Comparison of ENCODE assay signal across 8 mouse cellular contexts in genomic region chr3:115660701-115661460, GRCm38 (mm10). TPM values are rescaled to one million over a fixed set of nuclear protein-coding genes. Genes with fewer than 3 reads are reported as not detected.
DNase-seq lines count a peak whose midpoint lies in the region; ATAC-seq and TF ChIP-seq lines count a peak whose summit lies in the region.

No protein-coding gene starts in this region.

- H3K79me3 ChIP-seq in C2C12 (ENCODE audit: low read depth) = no peaks in the 10 kb centered on the region

- no peak overlapping the region for H3K27ac ChIP-seq in bone marrow, adult 2 months (ENCODE audit: control insufficient read depth, insufficient read depth, low read depth, low read length, poor library complexity)
- no peak overlapping the region for H3K27ac ChIP-seq in forebrain, embryonic 11.5 days (ENCODE audit: low read depth, low read length)
- no peak overlapping the region for H3K27ac ChIP-seq in heart, postnatal 0 days (ENCODE audit: low read depth)
- no peak overlapping the region for H3K27ac ChIP-seq in liver, postnatal 0 days (ENCODE audit: low read depth)
- no peak overlapping the region for H3K27ac ChIP-seq in neural tube, embryonic 14.5 days (ENCODE audit: low read depth, low read length)
- no peak overlapping the region for H3K27ac ChIP-seq in testis, adult 2 months (ENCODE audit: control insufficient read depth, insufficient read depth, low read depth, low read length)

- no peak overlapping the region for H3K9ac ChIP-seq in forebrain, embryonic 11.5 days (ENCODE audit: low read length)
- no peak overlapping the region for H3K9ac ChIP-seq in heart, postnatal 0 days (replicated peaks; ENCODE audit: low read depth, low read length)
- H3K9ac ChIP-seq in liver, postnatal 0 days (replicated peaks) = no peak overlapping the region
- no peak overlapping the region for H3K9ac ChIP-seq in neural tube, embryonic 14.5 days (replicated peaks; ENCODE audit: low read depth, low read length)

- no peaks in the 10 kb centered on the region for H3K79me2 ChIP-seq in C2C12 (ENCODE audit: control insufficient read depth, insufficient read depth)

- no peaks in the 10 kb centered on the region for H3K36me3 ChIP-seq in C2C12 (ENCODE audit: control insufficient read depth, insufficient read depth)
- no peaks in the 10 kb centered on the region for H3K36me3 ChIP-seq in forebrain, embryonic 11.5 days (ENCODE audit: control insufficient read depth, insufficient read depth, low read length)
- no peaks in the 10 kb centered on the region for H3K36me3 ChIP-seq in heart, postnatal 0 days (replicated peaks; ENCODE audit: control insufficient read depth, insufficient read depth, low read length)
- no peaks in the 10 kb centered on the region for H3K36me3 ChIP-seq in liver, postnatal 0 days (replicated peaks; ENCODE audit: insufficient read depth, low read length)
- H3K36me3 ChIP-seq in neural tube, embryonic 14.5 days (ENCODE audit: control insufficient read depth, insufficient read depth, low read length) = no peaks in the 10 kb centered on the region
- H3K36me3 ChIP-seq in testis, adult 2 months (ENCODE audit: control insufficient read depth, insufficient read depth, low read length) = no peaks in the 10 kb centered on the region

- no peak overlapping the region for H3K4me3 ChIP-seq in C2C12 (ENCODE audit: insufficient read depth, poor library complexity, severe bottlenecking)
- H3K4me3 ChIP-seq in bone marrow, adult 2 months (replicated peaks; ENCODE audit: control insufficient read depth, low read depth, low read length) = no peak overlapping the region
- H3K4me3 ChIP-seq in forebrain, embryonic 11.5 days (ENCODE audit: low read depth, low read length) = no peak overlapping the region
- H3K4me3 ChIP-seq in heart, postnatal 0 days (ENCODE audit: low read depth, low read length) = no peak overlapping the region
- H3K4me3 ChIP-seq in liver, postnatal 0 days (ENCODE audit: low read depth, low read length) = no peak overlapping the region
- no peak overlapping the region for H3K4me3 ChIP-seq in neural tube, embryonic 14.5 days (ENCODE audit: low read depth, low read length)
- H3K4me3 ChIP-seq in testis, adult 2 months (ENCODE audit: control insufficient read depth, low read depth, low read length) = no peak overlapping the region

- H3K9me3 ChIP-seq in forebrain, embryonic 11.5 days (ENCODE audit: control insufficient read depth, low read length) = no peaks in the 10 kb centered on the region
- no peaks in the 10 kb centered on the region for H3K9me3 ChIP-seq in heart, postnatal 0 days (replicated peaks; ENCODE audit: control insufficient read depth, low read length)
- H3K9me3 ChIP-seq in liver, postnatal 0 days (ENCODE audit: low read length) = no peaks in the 10 kb centered on the region
- H3K9me3 ChIP-seq in neural tube, embryonic 14.5 days (ENCODE audit: control insufficient read depth, low read length) = no peaks in the 10 kb centered on the region

- DNase-seq in forebrain, embryonic 11.5 days (ENCODE audit: low spot score) = peak; percentile 82
- DNase-seq in heart, postnatal 0 days (ENCODE audit: low spot score) = peak; percentile 89
- DNase-seq in kidney, postnatal 25 days = peak; percentile 73 to 81
- DNase-seq in liver, postnatal 0 days = peak; percentile 79

- H3K4me1 ChIP-seq in bone marrow, adult 2 months (ENCODE audit: control insufficient read depth, insufficient read depth, low read length) = no peaks in the 10 kb centered on the region
- no peaks in the 10 kb centered on the region for H3K4me1 ChIP-seq in forebrain, embryonic 11.5 days (replicated peaks; ENCODE audit: control insufficient read depth, insufficient read depth, low read length)
- no peaks in the 10 kb centered on the region for H3K4me1 ChIP-seq in heart, postnatal 0 days (ENCODE audit: control insufficient read depth, insufficient read depth)
- no peaks in the 10 kb centered on the region for H3K4me1 ChIP-seq in liver, postnatal 0 days (ENCODE audit: insufficient read depth)
- H3K4me1 ChIP-seq in neural tube, embryonic 14.5 days (ENCODE audit: control insufficient read depth, insufficient read depth, low read length) = no peaks in the 10 kb centered on the region
- no peaks in the 10 kb centered on the region for H3K4me1 ChIP-seq in testis, adult 2 months (ENCODE audit: control insufficient read depth, insufficient read depth, low read length)

- H3K4me2 ChIP-seq in forebrain, embryonic 11.5 days (ENCODE audit: low read depth, low read length, severe bottlenecking) = no peak overlapping the region
- no peak overlapping the region for H3K4me2 ChIP-seq in heart, postnatal 0 days (ENCODE audit: low read depth, low read length)
- no peak overlapping the region for H3K4me2 ChIP-seq in liver, postnatal 0 days (ENCODE audit: low read depth, low read length)
- no peak overlapping the region for H3K4me2 ChIP-seq in neural tube, embryonic 14.5 days (ENCODE audit: low read depth, low read length)

- TF ChIP-seq EP300 in heart, postnatal 0 days (IDR thresholded peaks at IDR 0.05; ENCODE audit: low read depth) = no peak
- no peak for TF ChIP-seq EP300 in liver, postnatal 0 days (IDR thresholded peaks at IDR 0.05; ENCODE audit: low read depth)

- WGBS in bone marrow, adult 2 months = 58% methylated on average over 9 of the region's 9 CpGs
- 48% methylated on average over 9 of the region's 9 CpGs for WGBS in forebrain, embryonic 11.5 days
- 48% methylated on average over 9 of the region's 9 CpGs for WGBS in heart, postnatal 0 days
- WGBS in liver, postnatal 0 days (ENCODE audit: insufficient replicate concordance) = 48% methylated on average over 9 of the region's 9 CpGs
- 46% methylated on average over 9 of the region's 9 CpGs for WGBS in neural tube, embryonic 14.5 days

- TF ChIP-seq CTCF in C2C12 (IDR thresholded peaks at IDR 0.05; ENCODE audit: control insufficient read depth, insufficient read depth, insufficient read length) = peak; percentile 70
- TF ChIP-seq CTCF in bone marrow, adult 2 months (IDR thresholded peaks at IDR 0.05; ENCODE audit: control insufficient read depth, insufficient read depth, low read length) = peak; percentile 87
- TF ChIP-seq CTCF in heart, postnatal 0 days (IDR thresholded peaks at IDR 0.05; ENCODE audit: low read depth) = peak; percentile 94
- TF ChIP-seq CTCF in liver, postnatal 0 days (IDR thresholded peaks at IDR 0.05; ENCODE audit: low read depth) = peak; percentile 92
- TF ChIP-seq CTCF in testis, adult 2 months (IDR thresholded peaks at IDR 0.05; ENCODE audit: control insufficient read depth, insufficient read depth, insufficient replicate concordance, low read depth, low read length) = peak; percentile 56; the same call in 1 of the 2 replicates

- ATAC-seq in forebrain, embryonic 11.5 days (replicated peaks; ENCODE audit: low FRiP score) = peak; percentile 91
- ATAC-seq in heart, postnatal 0 days (ENCODE audit: insufficient read depth, low read depth) = peak; percentile 87
- ATAC-seq in liver, postnatal 0 days = peak; percentile 80
- peak; percentile 92 for ATAC-seq in neural tube, embryonic 14.5 days (ENCODE audit: low read depth)

- no peak for TF ChIP-seq POLR2A in bone marrow, adult 2 months (IDR thresholded peaks at IDR 0.05; ENCODE audit: borderline replicate concordance, control insufficient read depth, low read depth, low read length)
- no peak for TF ChIP-seq POLR2A in testis, adult 2 months (IDR thresholded peaks at IDR 0.05; ENCODE audit: control insufficient read depth, low read depth, low read length)

- no peak overlapping the region for H3ac ChIP-seq in C2C12 (ENCODE audit: control insufficient read depth, insufficient read length, low read depth)

- H3K27me3 ChIP-seq in C2C12 (ENCODE audit: control insufficient read depth, insufficient read depth, insufficient read length) = no peaks in the 10 kb centered on the region
- no peaks in the 10 kb centered on the region for H3K27me3 ChIP-seq in forebrain, embryonic 11.5 days (ENCODE audit: control insufficient read depth, insufficient read depth, low read length)
- H3K27me3 ChIP-seq in heart, postnatal 0 days (ENCODE audit: control insufficient read depth, insufficient read depth, low read length) = no peaks in the 10 kb centered on the region
- no peaks in the 10 kb centered on the region for H3K27me3 ChIP-seq in liver, postnatal 0 days (ENCODE audit: insufficient read depth, low read length)
- H3K27me3 ChIP-seq in neural tube, embryonic 14.5 days (ENCODE audit: control insufficient read depth, insufficient read depth, low read length) = no peaks in the 10 kb centered on the region
- H3K27me3 ChIP-seq in testis, adult 2 months (ENCODE audit: control insufficient read depth, insufficient read depth, low read length) = no peaks in the 10 kb centered on the region

TF ChIP-seq in C2C12, 6 proteins besides CTCF, POLR2A, EP300 and RAD21:
- no peak for TF ChIP-seq FOSL1 (IDR thresholded peaks at IDR 0.05; ENCODE audit: insufficient read depth, low read length, poor library complexity, severe bottlenecking)
- no peak for TF ChIP-seq MAX (IDR thresholded peaks at IDR 0.05)
- TF ChIP-seq CEBPB (IDR thresholded peaks at IDR 0.05; ENCODE audit: low read depth) = no peak
- no peak for TF ChIP-seq USF1 (IDR thresholded peaks at IDR 0.05; ENCODE audit: low read depth)
- TF ChIP-seq MYOG (IDR thresholded peaks at IDR 0.05; ENCODE audit: control insufficient read depth, extremely low read depth, insufficient read length) = no peak
- TF ChIP-seq MYOD1 (IDR thresholded peaks at IDR 0.05; ENCODE audit: control insufficient read depth, insufficient read length, low read depth) = no peak
TF ChIP-seq in C2C12: peak in this region for 0.

RNA-seq across cellular contexts. Expression of gene S1pr1, which starts 54.0 kb away (rescaled TPM):
- 2.9 TPM for polyA plus RNA-seq in C2C12 (2012; fragmentation: generic; extraction: Trizol)
- 3.9 and 6.1 TPM in 2 replicates for polyA plus RNA-seq in bone marrow, adult 2 months (2011; ENCODE audit: insufficient read depth, insufficient read length, low replicate concordance, missing spikeins)
- polyA plus RNA-seq in forebrain, embryonic 11.5 days (2014; fragmentation: Nextera tagmentation; extraction: Ambion mirVana) = 35.3 and 35.9 TPM in 2 replicates
- total RNA-seq in heart, postnatal 0 days (2014; rRNA removed; ENCODE audit: low replicate concordance) = 160 and 192 TPM in 2 replicates
- polyA plus RNA-seq in heart, postnatal 0 days (2015; fragmentation: Nextera tagmentation; extraction: Ambion mirVana) = 66.1 and 74.6 TPM in 2 replicates
- polyA plus RNA-seq in liver, postnatal 0 days (2015; fragmentation: Nextera tagmentation; extraction: Ambion mirVana) = 10.3 and 11.1 TPM in 2 replicates
- polyA plus RNA-seq in neural tube, embryonic 14.5 days (2014; fragmentation: Nextera tagmentation; extraction: Ambion mirVana) = 29.1 and 30.2 TPM in 2 replicates
- 2.0 and 2.1 TPM in 2 replicates for polyA plus RNA-seq in testis, adult 2 months (2012; rRNA removed)
